Mouse (Mus musculus) lung, adult 2 months (tissue): ENCODE measurements around the gene Itga1.

Experiments used
- CTCF ChIP-seq: fragments of 200-500 bp; IDR thresholded peaks from 2 replicates; pipeline ENCODE4 v1.5.1; 2011; ENCODE audit warnings: mild to moderate bottlenecking, low read length, control low read depth; ENCODE audit not compliant: insufficient read depth
- POLR2A ChIP-seq: fragments of 200-500 bp; IDR thresholded peaks from 2 replicates; pipeline ENCODE4 v1.6.1; 2011; ENCODE audit warnings: low read depth, mild to moderate bottlenecking, control low read depth, low read length, borderline replicate concordance; ENCODE audit errors: extremely low read depth

DNA sequence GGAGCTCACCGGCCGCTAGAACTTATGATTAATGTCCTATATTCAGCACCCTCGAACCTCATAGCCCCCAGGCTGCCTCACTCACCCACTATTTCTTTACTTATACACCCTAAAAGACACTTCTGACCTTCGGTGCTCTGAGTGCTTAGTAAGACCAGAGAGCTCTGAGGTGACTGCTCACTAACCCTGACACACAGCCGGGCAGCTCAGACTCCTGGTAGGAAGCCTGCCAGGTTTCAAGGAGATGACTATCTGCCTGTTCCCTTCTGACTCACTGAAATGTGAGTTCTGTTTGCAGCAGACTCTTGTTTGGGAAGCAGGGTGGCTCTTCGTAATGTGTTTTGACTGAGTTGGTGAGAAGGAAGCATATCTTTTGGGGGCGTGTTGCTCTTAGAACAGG, 168.2 kb downstream of the Itga1 start:
- TF ChIP-seq CTCF (no peak), POLR2A (no peak)
